Mouse (Mus musculus) intestine, embryonic 15.5 days (tissue): Measurements from ENCODE around the gene Alkal2. TPM values are rescaled to one million over a fixed set of nuclear protein-coding genes. Genes with fewer than 3 reads are reported as not detected.

Experiments used
- ATAC-seq: fragments of 200-750 bp; cut with Nextera tagmentation; 2 replicates; pipeline ENCODE4 v1.8.0; 2017; ENCODE audit warnings: moderate TSS enrichment, moderate library complexity
- H3K27ac ChIP-seq: fragments of 300-500 bp; sonication (generic); 2 replicates; pipeline ENCODE4 v1.5.1; 2015; ENCODE audit warnings: mild to moderate bottlenecking, inconsistent platforms
- H3K27me3 ChIP-seq: fragments of 300-500 bp; sonication (generic); replicated peaks from 2 replicates; pipeline ENCODE4 v1.6.1; 2015; ENCODE audit warnings: inconsistent platforms
- H3K36me3 ChIP-seq: fragments of 300-500 bp; sonication (generic); 2 replicates; pipeline ENCODE4 v1.6.1; 2015; ENCODE audit warnings: inconsistent platforms
- H3K4me1 ChIP-seq: fragments of 300-500 bp; sonication (generic); replicated peaks from 2 replicates; pipeline ENCODE4 v1.6.1; 2015; ENCODE audit warnings: inconsistent platforms
- H3K4me2 ChIP-seq: fragments of 300-500 bp; sonication (generic); replicated peaks from 2 replicates; pipeline ENCODE4 v1.6.1; 2015; ENCODE audit warnings: mild to moderate bottlenecking, inconsistent platforms
- H3K4me3 ChIP-seq: fragments of 300-500 bp; sonication (generic); replicated peaks from 2 replicates; pipeline ENCODE4 v1.5.1; 2015; ENCODE audit warnings: inconsistent platforms
- H3K9ac ChIP-seq: fragments of 300-500 bp; sonication (generic); 2 replicates; pipeline ENCODE4 v1.6.1; 2015; ENCODE audit warnings: inconsistent platforms
- H3K9me3 ChIP-seq: fragments of 300-500 bp; sonication (generic); 2 replicates; pipeline ENCODE4 v1.6.1; 2016; ENCODE audit warnings: inconsistent platforms
- WGBS: fragments of 180-500 bp; shearing (Covaris S2); methylation state at CpG from one replicate; pipeline ENCODE4 v1.1.7; 2015; 5-methylcytosine and 5-hydroxymethylcytosine counted together
- polyA plus RNA-seq: library from polyadenylated mRNA; unstranded; fragments of >200 nt; fragmentation: Nextera tagmentation; extraction: Ambion mirVana; gene quantifications from 2 replicates; pipeline ENCODE4 v1.2.1, GENCODE M21; 2015

Alkal2 gene
- polyA plus RNA-seq, 1 experiment from 2014 or later, result 1.2 TPM

GRCm38 (mm10) chr12:30936899-30937298 is 52.8 kb downstream of the Alkal2 start:
- no peak overlapping the region for H3K4me3 ChIP-seq
- no peak overlapping the region for H3K27ac ChIP-seq
- no peaks in the 10 kb centered on the region for H3K27me3 ChIP-seq
- no peak for ATAC-seq
- H3K36me3 ChIP-seq, result no peaks in the 10 kb centered on the region
- 74% methylated on average over 2 of the region's 2 CpGs for WGBS
- H3K4me2 ChIP-seq, result no peak overlapping the region
- no peak overlapping the region for H3K9ac ChIP-seq
- H3K4me1 ChIP-seq, result no peaks in the 10 kb centered on the region
- H3K9me3 ChIP-seq, result no peaks in the 10 kb centered on the region

Other genes starting within 250 kb of the Alkal2 start
- gene Acp1, start 27.3 kb downstream of the Alkal2 start, polyA plus RNA-seq, result 178 and 179 TPM in 2 replicates
- gene Sh3yl1, start 27.3 kb downstream of the Alkal2 start, polyA plus RNA-seq, result 22.9 and 25.3 TPM in 2 replicates
- gene Fam110c, start 189.5 kb downstream of the Alkal2 start, polyA plus RNA-seq, result 8.8 and 9.0 TPM in 2 replicates